Mouse (Mus musculus) liver, embryonic 16.5 days (tissue): ENCODE data around the gene Capn2. TPM values are rescaled to one million over a fixed set of nuclear protein-coding genes. Genes with fewer than 3 reads are reported as not detected.

ENCODE experiments used
- ATAC-seq: fragments of 200-750 bp; cut with Nextera tagmentation; 2 replicates; pipeline ENCODE4 v1.8.0; 2017; ENCODE audit warnings: low read depth, mild to moderate bottlenecking, moderate number of reproducible peaks, moderate library complexity
- H3K27ac ChIP-seq: fragments of 300-500 bp; sonication (generic); 2 replicates; pipeline ENCODE4 v1.5.1; 2014; ENCODE audit warnings: mild to moderate bottlenecking, low read length
- H3K27me3 ChIP-seq: fragments of 300-500 bp; sonication (generic); 2 replicates; pipeline ENCODE4 v1.6.1; 2014; ENCODE audit warnings: low read depth, low read length, mixed read lengths; ENCODE audit not compliant: control insufficient read depth, insufficient read depth
- H3K36me3 ChIP-seq: fragments of 300-500 bp; sonication (generic); 2 replicates; pipeline ENCODE4 v1.6.1; 2014; ENCODE audit warnings: mild to moderate bottlenecking; ENCODE audit not compliant: control insufficient read depth, insufficient read depth
- H3K4me1 ChIP-seq: fragments of 300-500 bp; sonication (generic); 2 replicates; pipeline ENCODE4 v1.6.1; 2014; ENCODE audit warnings: low read depth, low read length, mixed read lengths; ENCODE audit not compliant: control insufficient read depth
- H3K4me2 ChIP-seq: fragments of 300-500 bp; sonication (generic); 2 replicates; pipeline ENCODE4 v1.6.1; 2014; ENCODE audit warnings: low read depth, low read length, mixed read lengths
- H3K4me3 ChIP-seq: fragments of 300-500 bp; sonication (generic); 2 replicates; pipeline ENCODE4 v1.5.1; 2014; ENCODE audit warnings: low read depth, mild to moderate bottlenecking, low read length
- H3K9ac ChIP-seq: fragments of 300-500 bp; sonication (generic); 2 replicates; pipeline ENCODE4 v1.6.1; 2014; ENCODE audit warnings: low read depth, low read length
- H3K9me3 ChIP-seq: fragments of 300-500 bp; sonication (generic); replicated peaks from 2 replicates; pipeline ENCODE4 v1.6.1; 2016; ENCODE audit warnings: low read length; ENCODE audit not compliant: control insufficient read depth
- WGBS: fragments of 180-500 bp; shearing (Covaris S2); extraction: QIAGEN DNeasy Blood & Tissue Kit; methylation state at CpG from one replicate; pipeline ENCODE4 v1.1.7; 2014; ENCODE audit not compliant: insufficient replicate concordance; 5-methylcytosine and 5-hydroxymethylcytosine counted together
- polyA plus RNA-seq: library from polyadenylated mRNA; unstranded; fragments of >200 nt; fragmentation: Nextera tagmentation; extraction: Ambion mirVana; gene quantifications from 2 replicates; pipeline ENCODE4 v1.2.1, GENCODE M21; 2015

Capn2 gene
- polyA plus RNA-seq, 1 experiment from 2014 or later: 27.4 TPM

- Histone ChIP-seq H3K4me2 (no peak overlapping the region), H3K27me3 (no peaks in the 10 kb centered on the region), H3K9ac (no peak overlapping the region), H3K9me3 (no peaks in the 10 kb centered on the region), H3K36me3 (no peaks in the 10 kb centered on the region; the same call in none of the 2 replicates), H3K27ac (no peak overlapping the region), H3K4me3 (no peak overlapping the region), H3K4me1 (no peaks in the 10 kb centered on the region; the same call in 1 of the 2 replicates)
- 74% methylated on average over 12 of the region's 12 CpGs for WGBS
- ATAC-seq: no peak
These were observed 33.5 kb downstream of the Capn2 start for GRCm38 (mm10) chr1:182483910-182484274.

DNA sequence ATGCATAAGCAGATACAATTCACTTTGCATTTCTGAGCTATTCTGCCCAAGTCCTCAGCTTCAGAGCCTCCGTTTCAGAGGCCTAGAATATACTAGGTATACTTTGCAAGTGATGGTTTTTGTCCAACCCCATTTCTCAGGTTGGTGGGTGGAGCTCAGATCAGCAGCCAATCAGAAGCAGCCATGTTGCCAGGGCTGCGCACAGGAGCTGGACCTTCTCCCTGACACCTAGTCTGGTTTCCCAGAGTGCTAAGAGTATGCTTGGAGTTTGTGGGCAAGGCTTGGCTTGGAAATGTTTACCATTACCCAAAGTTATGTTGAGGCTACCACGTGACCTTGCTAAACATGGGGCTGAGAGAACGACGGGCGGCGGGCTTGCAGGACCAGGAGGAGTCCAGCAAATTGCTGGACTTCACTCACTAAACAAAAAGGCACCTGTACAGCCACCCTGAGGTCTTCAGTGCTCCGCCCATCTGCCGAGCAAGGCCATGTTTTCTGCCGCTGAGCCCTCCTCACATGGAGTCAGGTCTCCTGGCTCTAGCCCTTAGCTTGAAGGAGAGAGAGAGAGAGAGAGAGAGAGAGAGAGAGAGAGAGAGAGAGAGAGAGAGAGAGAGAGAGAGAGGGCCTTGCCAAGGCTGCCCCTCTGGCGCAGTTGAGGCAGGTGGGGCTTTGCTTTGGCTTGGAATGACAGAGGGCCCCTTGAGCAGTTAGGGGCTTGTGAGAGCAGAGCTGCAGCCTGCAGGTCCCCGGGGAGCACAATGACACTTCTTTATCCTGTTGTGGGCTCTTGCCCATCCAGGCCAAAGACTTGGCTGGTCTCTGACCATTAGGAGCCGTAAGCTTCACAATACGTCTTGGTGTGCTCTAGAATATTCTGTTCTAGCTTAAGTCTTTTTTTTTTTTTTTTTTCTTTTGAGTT lies 34.2 kb downstream of the Capn2 start:
- Histone ChIP-seq H3K4me1 (no peaks in the 10 kb centered on the region; the same call in 1 of the 2 replicates), H3K27me3 (no peaks in the 10 kb centered on the region), H3K9me3 (no peaks in the 10 kb centered on the region), H3K4me2 (no peak overlapping the region), H3K36me3 (no peaks in the 10 kb centered on the region; the same call in none of the 2 replicates), H3K27ac (no peak overlapping the region), H3K9ac (no peak overlapping the region), H3K4me3 (no peak overlapping the region)
- 69% methylated on average over 14 of the region's 14 CpGs for WGBS
- ATAC-seq: no peak

DNA sequence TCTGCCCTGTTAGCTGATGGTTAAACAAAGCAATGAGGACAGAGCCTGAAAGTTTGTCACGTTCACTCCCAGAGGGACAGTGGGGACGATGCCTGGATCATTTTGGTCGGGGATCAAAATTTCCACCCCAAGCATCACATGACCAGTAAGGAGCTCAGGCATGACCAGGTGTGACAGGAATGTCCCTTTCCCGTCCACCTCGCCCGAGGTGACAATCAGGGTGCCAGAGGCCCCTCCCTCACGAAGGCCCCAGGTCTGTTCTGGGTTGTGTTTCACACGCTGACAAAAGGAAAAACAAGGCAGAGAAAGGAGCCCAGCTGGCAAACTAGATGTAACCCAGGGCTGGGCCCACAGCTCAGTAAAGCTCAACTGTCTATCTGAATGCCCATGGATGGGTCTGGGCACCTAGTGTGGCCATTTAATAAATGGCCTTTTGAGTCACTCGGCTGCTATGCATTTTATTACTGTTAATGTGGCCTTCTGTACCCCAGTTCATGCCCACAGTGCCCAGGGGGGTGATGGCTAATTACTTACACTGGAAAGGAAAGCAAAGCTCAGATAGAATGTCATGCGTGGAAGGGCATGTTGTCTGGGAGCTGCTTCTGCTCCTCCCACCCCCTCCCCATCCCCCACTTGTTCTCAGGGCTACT lies 35.6 kb downstream of the Capn2 start:
- WGBS: 65% methylated on average over 10 of the region's 10 CpGs
- Histone ChIP-seq H3K9ac (no peak overlapping the region), H3K4me3 (no peak overlapping the region), H3K27ac (no peak overlapping the region), H3K36me3 (no peaks in the 10 kb centered on the region; the same call in 1 of the 2 replicates), H3K4me1 (no peaks in the 10 kb centered on the region; the same call in 1 of the 2 replicates), H3K27me3 (no peaks in the 10 kb centered on the region), H3K9me3 (no peaks in the 10 kb centered on the region), H3K4me2 (no peak overlapping the region)
- no peak for ATAC-seq

- no peak overlapping the region for H3K27ac ChIP-seq
- H3K4me2 ChIP-seq: no peak overlapping the region
- no peaks in the 10 kb centered on the region; the same call in 1 of the 2 replicates for H3K4me1 ChIP-seq
- WGBS: 72% methylated on average over 7 of the region's 7 CpGs
- H3K4me3 ChIP-seq: no peak overlapping the region
- H3K27me3 ChIP-seq: no peaks in the 10 kb centered on the region
- no peak overlapping the region for H3K9ac ChIP-seq
- H3K9me3 ChIP-seq: no peaks in the 10 kb centered on the region
- no peak for ATAC-seq
- no peaks in the 10 kb centered on the region; the same call in 1 of the 2 replicates for H3K36me3 ChIP-seq
These were observed 36.3 kb downstream of the Capn2 start for GRCm38 (mm10) chr1:182481138-182481537.

GRCm38 (mm10) chr1:182478935-182479334 lies 38.5 kb downstream of the Capn2 start:
- Histone ChIP-seq H3K4me2 (no peak overlapping the region), H3K4me3 (no peak overlapping the region), H3K9ac (no peak overlapping the region), H3K4me1 (no peaks in the 10 kb centered on the region; the same call in 1 of the 2 replicates), H3K9me3 (no peaks in the 10 kb centered on the region), H3K27ac (peak overlapping the region; percentile 75), H3K27me3 (no peaks in the 10 kb centered on the region), H3K36me3 (no peaks in the 10 kb centered on the region; the same call in 1 of the 2 replicates)
- peak; percentile 80 for ATAC-seq
- 57% methylated on average over 4 of the region's 4 CpGs for whole genome bisulfite sequencing

DNA sequence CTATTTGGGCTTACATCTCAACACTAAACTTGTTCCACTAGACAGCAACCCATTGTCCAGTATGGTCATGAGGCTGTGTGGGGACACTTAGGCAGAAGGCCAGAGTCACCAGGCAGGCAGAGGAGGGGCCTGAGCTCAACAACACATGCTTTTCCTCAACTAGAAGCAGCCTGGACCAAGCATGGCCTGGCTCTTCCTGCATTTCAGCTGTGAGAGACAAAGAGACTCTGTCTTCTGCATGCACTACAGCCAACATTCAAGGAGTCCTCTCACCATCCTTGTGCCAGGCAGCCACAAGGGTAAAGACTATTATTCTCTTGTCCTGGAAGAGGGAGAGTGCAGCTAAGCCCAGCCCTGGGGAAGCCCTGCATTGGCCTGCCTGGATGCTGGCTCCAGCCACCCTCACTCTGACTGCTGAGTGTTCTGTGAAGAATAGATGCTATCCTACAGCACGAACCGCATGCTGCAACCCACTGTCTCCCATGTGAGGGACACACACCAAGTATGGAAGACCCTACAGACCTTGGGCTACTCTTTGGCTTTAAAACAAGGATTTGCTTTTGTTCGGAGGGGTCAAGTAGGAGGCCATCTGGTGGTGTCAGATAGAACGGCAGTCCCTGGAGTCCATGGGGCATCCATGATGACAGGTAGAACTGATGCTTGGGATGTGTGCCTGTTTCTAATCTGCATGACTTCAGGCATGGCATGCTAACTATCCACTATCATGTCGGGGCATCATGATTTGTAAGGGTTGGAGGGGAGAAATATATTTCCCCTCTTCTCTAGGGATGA lies 42.2 kb downstream of the Capn2 start:
- no peaks in the 10 kb centered on the region for H3K27me3 ChIP-seq
- no peak overlapping the region for H3K27ac ChIP-seq
- H3K4me1 ChIP-seq: no peaks in the 10 kb centered on the region; the same call in 1 of the 2 replicates
- H3K4me3 ChIP-seq: no peak overlapping the region
- no peak overlapping the region for H3K9ac ChIP-seq
- no peak overlapping the region for H3K4me2 ChIP-seq
- 67% methylated on average over 5 of the region's 5 CpGs for WGBS
- no peaks in the 10 kb centered on the region for H3K9me3 ChIP-seq
- no peaks in the 10 kb centered on the region for H3K36me3 ChIP-seq
- no peak for ATAC-seq

DNA sequence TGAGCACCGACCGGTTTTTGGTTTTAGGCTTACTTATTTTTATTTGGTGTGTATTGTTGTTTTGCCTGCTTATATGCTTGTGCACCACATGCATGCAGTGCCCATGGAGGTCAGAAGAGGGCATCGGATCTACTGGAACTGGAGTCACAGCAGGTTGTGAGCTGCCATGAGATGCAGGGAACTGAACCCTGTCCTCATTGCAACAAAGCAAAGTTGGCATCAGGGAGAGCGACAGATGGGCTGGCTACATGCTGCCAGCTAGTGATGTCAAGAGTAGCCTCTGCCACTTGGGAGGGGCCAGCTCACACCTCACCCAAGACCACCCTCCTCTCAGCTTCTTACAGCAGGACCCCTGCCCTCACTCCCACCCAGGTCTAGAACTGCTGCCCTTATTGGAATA lies 51.4 kb downstream of the Capn2 start:
- Histone ChIP-seq H3K4me2 (no peak overlapping the region), H3K27ac (no peak overlapping the region), H3K9ac (no peak overlapping the region), H3K36me3 (peaks cover 2% of the 10 kb centered on the region; the same call in 1 of the 2 replicates), H3K27me3 (no peaks in the 10 kb centered on the region), H3K4me1 (peaks cover 4% of the 10 kb centered on the region), H3K4me3 (no peak overlapping the region), H3K9me3 (no peaks in the 10 kb centered on the region)
- no peak for ATAC-seq
- WGBS: 65% methylated on average over 4 of the region's 4 CpGs

DNA sequence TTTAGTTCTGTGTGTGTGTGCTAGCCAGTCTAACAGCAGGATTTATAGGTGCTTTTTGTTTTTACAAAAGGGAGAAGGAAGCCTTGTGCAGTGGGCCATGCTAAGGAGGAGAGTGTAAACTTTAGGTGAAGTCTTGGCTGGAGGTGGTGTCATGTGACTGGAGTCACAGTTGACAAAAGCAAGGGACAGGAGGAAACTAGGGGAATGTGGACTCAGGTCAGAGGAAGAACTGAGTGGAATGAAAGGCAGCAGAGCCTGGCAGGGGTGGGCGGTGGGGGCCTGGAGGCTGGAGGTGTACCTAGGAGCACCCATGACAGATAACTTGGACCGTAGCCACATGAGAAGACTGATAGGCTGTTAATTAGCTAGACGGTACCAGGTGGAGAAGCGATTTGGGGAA lies 52.1 kb downstream of the Capn2 start:
- H3K36me3 ChIP-seq: peaks cover 2% of the 10 kb centered on the region; the same call in 1 of the 2 replicates
- no peaks in the 10 kb centered on the region for H3K9me3 ChIP-seq
- 62% methylated on average over 4 of the region's 4 CpGs for WGBS
- H3K4me1 ChIP-seq: peaks cover 4% of the 10 kb centered on the region
- H3K9ac ChIP-seq: no peak overlapping the region
- H3K27me3 ChIP-seq: no peaks in the 10 kb centered on the region
- ATAC-seq: no peak
- H3K27ac ChIP-seq: no peak overlapping the region
- H3K4me2 ChIP-seq: no peak overlapping the region
- no peak overlapping the region for H3K4me3 ChIP-seq
